Mouse (Mus musculus) v-Abl transformed pro-B cells (cell line): Measurements from ENCODE around the gene Rnase10.
"Not testable (repeated sequence)": the region's sequence is repeated elsewhere in the genome, so short reads cannot be mapped to it uniquely, and the experiment has no call there.

ENCODE experiments used
- in situ Hi-C, 2 experiments: fragments of 400-800 bp; cut with MboI; formaldehyde crosslinking; loops; one replicate each; pipeline ENCODE4 v1.15.1; 2025; ENCODE audit not compliant: unreplicated experiment in 2 of 2

Gene Rnase10

GRCm38 (mm10) chr14:51007914-51008713, 563 bp downstream of the Rnase10 start:
- in situ Hi-C loops, result no loop called here

GRCm38 (mm10) chr14:51008781-51009180, 1.2 kb downstream of the Rnase10 start:
- in situ Hi-C loops, result no loop called here

GRCm38 (mm10) chr14:51009572-51009971, 2.0 kb downstream of the Rnase10 start:
- in situ Hi-C loops, result no loop called here

GRCm38 (mm10) chr14:51014724-51015123, 7.2 kb downstream of the Rnase10 start:
- in situ Hi-C loops, result not testable (repeated sequence)

- in situ Hi-C loops, result no loop called here
These were observed 8.2 kb downstream of the Rnase10 start for GRCm38 (mm10) chr14:51015780-51016179.

- in situ Hi-C loops, result no loop called here
These were observed 9.7 kb downstream of the Rnase10 start for GRCm38 (mm10) chr14:51017256-51017655.

GRCm38 (mm10) chr14:51023457-51023856, 15.9 kb downstream of the Rnase10 start:
- in situ Hi-C loops, result loop anchor here in 1 of 2 experiments (5.0 kb wide), 1 partner anchor 39 kb away; no protein-coding TSS in a partner anchor

- in situ Hi-C loops, result loop anchor here (5.0 kb wide), 2 partner anchors 37 to 72 kb away; no protein-coding TSS in a partner anchor
These were observed 17.3 kb downstream of the Rnase10 start for GRCm38 (mm10) chr14:51024820-51025219.

- in situ Hi-C loops, result loop anchor here in 1 of 2 experiments (5.0 kb wide), 2 partner anchors 36 to 71 kb away; no protein-coding TSS in a partner anchor
These were observed 19.0 kb downstream of the Rnase10 start for GRCm38 (mm10) chr14:51026391-51027133.

GRCm38 (mm10) chr14:51027387-51028155, 20.0 kb downstream of the Rnase10 start:
- in situ Hi-C loops, result loop anchor here in 1 of 2 experiments (5.0 kb wide), 2 partner anchors 35 to 70 kb away; no protein-coding TSS in a partner anchor

GRCm38 (mm10) chr14:51035206-51035605, 27.7 kb downstream of the Rnase10 start:
- in situ Hi-C loops, result no loop called here

- in situ Hi-C loops, result no loop called here
These were observed 28.7 kb downstream of the Rnase10 start for GRCm38 (mm10) chr14:51036214-51036613.

- in situ Hi-C loops, result no loop called here
These were observed 34.2 kb downstream of the Rnase10 start, which contains the start of gene Rnase9 for GRCm38 (mm10) chr14:51041769-51042168. TSS of gene Rnase9 (minus strand) at chr14:51041869.

- in situ Hi-C loops, result no loop called here
These were observed 40.3 kb downstream of the Rnase10 start for GRCm38 (mm10) chr14:51047846-51048245.

- in situ Hi-C loops, result no loop called here
These were observed 42.5 kb downstream of the Rnase10 start, which contains the start of gene Rnase11 for GRCm38 (mm10) chr14:51050063-51050462. TSS of gene Rnase11 (minus strand) at chr14:51050163.

- in situ Hi-C loops, result no loop called here
These were observed 44.4 kb downstream of the Rnase10 start for GRCm38 (mm10) chr14:51051941-51052340.

GRCm38 (mm10) chr14:51053176-51053575, 45.6 kb downstream of the Rnase10 start:
- in situ Hi-C loops, result no loop called here

- in situ Hi-C loops, result no loop called here
These were observed 47.0 kb downstream of the Rnase10 start for GRCm38 (mm10) chr14:51054243-51055237.

- in situ Hi-C loops, result no loop called here
These were observed 49.9 kb downstream of the Rnase10 start, which contains the start of gene Rnase12 for GRCm38 (mm10) chr14:51057401-51057831. TSS of gene Rnase12 (minus strand) at chr14:51057661.
